8 mouse cellular contexts compared by ENCODE assay signal in genomic region chr7:110157261-110157910, GRCm38 (mm10). TPM values are rescaled to one million over a fixed set of nuclear protein-coding genes. Genes with fewer than 3 reads are reported as not detected.
DNase-seq lines count a peak whose midpoint lies in the region; ATAC-seq lines count a peak whose summit lies in the region.

No protein-coding gene starts in this region.

- DNase-seq in neural tube, embryonic 10.5 days (ENCODE audit: extremely low spot score, low spot score): no peak
- peak; percentile 17 to 18 for DNase-seq in heart, postnatal 14 days
- peak; percentile 15 for DNase-seq in thymus, postnatal 25 days
- DNase-seq in cerebellum, adult 11-12 months: no peak
- no peak for DNase-seq in left cerebral cortex, adult 11 months (ENCODE audit: low spot score)
- DNase-seq in layer of hippocampus, postnatal 25 days (ENCODE audit: extremely low spot score in 1 of 2, low spot score in 1 of 2): no peak

- WGBS in neural tube, embryonic 13.5 days: 71% methylated on average over 7 of the region's 7 CpGs
- 13% methylated on average over 7 of the region's 7 CpGs for WGBS in liver, embryonic 15.5 days (ENCODE audit: insufficient replicate concordance)

- intact Hi-C loops in heart, postnatal 14 days (cut with DNase I): loop anchor here (5.0 kb wide), 2 partner anchors 35 to 70 kb away; partner anchors contain the start of gene Wee1

- no peak overlapping the region for H3K4me2 ChIP-seq in neural tube, embryonic 13.5 days
- peak overlapping the region; percentile 41 for H3K4me2 ChIP-seq in liver, embryonic 15.5 days

- no peaks in the 10 kb centered on the region for H3K9me3 ChIP-seq in neural tube, embryonic 13.5 days
- H3K9me3 ChIP-seq in liver, embryonic 15.5 days (replicated peaks): no peaks in the 10 kb centered on the region

- H3K4me3 ChIP-seq in neural tube, embryonic 13.5 days: no peak overlapping the region
- no peak overlapping the region for H3K4me3 ChIP-seq in liver, embryonic 15.5 days (replicated peaks)

- H3K27ac ChIP-seq in neural tube, embryonic 13.5 days (replicated peaks): 0 out of 2 replicates have a peak overlapping the region, but pooled peaks have one; percentile 9
- no peak overlapping the region for H3K27ac ChIP-seq in liver, embryonic 15.5 days (replicated peaks)

- H3K36me3 ChIP-seq in neural tube, embryonic 13.5 days: no peaks in the 10 kb centered on the region
- H3K36me3 ChIP-seq in liver, embryonic 15.5 days (replicated peaks): no peaks in the 10 kb centered on the region

- H3K27me3 ChIP-seq in neural tube, embryonic 13.5 days: no peaks in the 10 kb centered on the region
- H3K27me3 ChIP-seq in liver, embryonic 15.5 days: no peaks in the 10 kb centered on the region

- H3K4me1 ChIP-seq in neural tube, embryonic 13.5 days (replicated peaks): no peaks in the 10 kb centered on the region
- peaks cover 19% of the 10 kb centered on the region for H3K4me1 ChIP-seq in liver, embryonic 15.5 days (replicated peaks)

- ATAC-seq in neural tube, embryonic 13.5 days (ENCODE audit: low read depth): no peak
- ATAC-seq in liver, embryonic 15.5 days (ENCODE audit: insufficient read depth): peak; percentile 14

- H3K9ac ChIP-seq in neural tube, embryonic 13.5 days: no peak overlapping the region
- no peak overlapping the region for H3K9ac ChIP-seq in liver, embryonic 15.5 days

RNA-seq across cellular contexts. Expression of gene Wee1, which starts 35.5 kb away (rescaled TPM):
- 5.7 and 6.6 TPM in 2 replicates for polyA plus RNA-seq in neural tube, embryonic 13.5 days (2015; fragmentation: Nextera tagmentation; extraction: Ambion mirVana)
- total RNA-seq in heart, postnatal 14 days (2021): 10 to 100 TPM; 15.5 to 17.9 TPM
- polyA plus RNA-seq in liver, embryonic 15.5 days (2015; fragmentation: Nextera tagmentation; extraction: Ambion mirVana): 9.0 and 9.1 TPM in 2 replicates
- 10 to 100 TPM; 17.0 to 20.8 TPM for total RNA-seq in layer of hippocampus, postnatal 25 days (2021)

Comparison
In these comparisons a context has a peak if more than half of its experiments do, and no peak if none do; other contexts are left out.
1. DNase-seq: peak in heart, postnatal 14 days (2 of 2) and thymus, postnatal 25 days (single experiment); none in neural tube, embryonic 10.5 days (single experiment), cerebellum, adult 11-12 months (single experiment), left cerebral cortex, adult 11 months (single experiment) and layer of hippocampus, postnatal 25 days (0 of 2).